Mouse (Mus musculus): ENCODE measurements around the gene Efhb.

Gene Efhb

GRCm38 (mm10) chr17:53462603-53463495 lies at the start of gene Efhb:
Gene Efhb (minus strand): TSS chr17:53463321.
- peak; percentile 49 to 58 for DNase-seq

GRCm38 (mm10) chr17:53512311-53512951 lies 49.3 kb upstream of the Efhb start:
- DNase-seq = peak; percentile 25 to 39

- no peak for DNase-seq
These were observed 39.8 kb upstream of the Efhb start for GRCm38 (mm10) chr17:53502966-53503365.

- DNase-seq = no peak
These were observed 25.9 kb upstream of the Efhb start for GRCm38 (mm10) chr17:53489007-53489378.

GRCm38 (mm10) chr17:53488291-53489006 lies 25.3 kb upstream of the Efhb start:
- no peak for DNase-seq

GRCm38 (mm10) chr17:53480433-53480832 lies 17.3 kb upstream of the Efhb start:
- no peak for DNase-seq

- no peak for DNase-seq
These were observed 16.5 kb upstream of the Efhb start for GRCm38 (mm10) chr17:53479604-53480041.

- peak; percentile 98 to 99 for DNase-seq
These were observed 15.9 kb upstream of the Efhb start, which contains the start of gene Rab5a for GRCm38 (mm10) chr17:53478858-53479603. Gene Rab5a (plus strand): TSS chr17:53479234.

GRCm38 (mm10) chr17:53478066-53478857 lies 15.1 kb upstream of the Efhb start:
- no peak for DNase-seq

GRCm38 (mm10) chr17:53468697-53469096 lies 5.6 kb upstream of the Efhb start:
- no peak for DNase-seq

- DNase-seq = no peak
These were observed 2.4 kb upstream of the Efhb start for GRCm38 (mm10) chr17:53465569-53465968.

- DNase-seq = no peak
These were observed 347 bp upstream of the Efhb start for GRCm38 (mm10) chr17:53463496-53463840.

GRCm38 (mm10) chr17:53456742-53457141 lies 6.4 kb downstream of the Efhb start:
- DNase-seq = no peak

- no peak for DNase-seq
These were observed 7.0 kb downstream of the Efhb start for GRCm38 (mm10) chr17:53456152-53456551.

GRCm38 (mm10) chr17:53402689-53403306 lies 60.3 kb downstream of the Efhb start:
- DNase-seq = peak; percentile 8 to 14

- DNase-seq = no peak
These were observed 69.9 kb downstream of the Efhb start for GRCm38 (mm10) chr17:53393201-53393600.

GRCm38 (mm10) chr17:53389507-53389906 lies 73.6 kb downstream of the Efhb start:
- DNase-seq = peak in 1 of 2 experiments; percentile 26

GRCm38 (mm10) chr17:53387581-53388473 lies 75.3 kb downstream of the Efhb start:
- DNase-seq = no peak

GRCm38 (mm10) chr17:53386863-53387262 lies 76.3 kb downstream of the Efhb start:
- DNase-seq = no peak

GRCm38 (mm10) chr17:53364111-53364510 lies 99.0 kb downstream of the Efhb start:
- DNase-seq = no peak
